13 mouse cellular contexts compared by ENCODE assay signal in genomic region chr9:77967584-77968163, GRCm38 (mm10). TPM values are rescaled to one million over a fixed set of nuclear protein-coding genes. Genes with fewer than 3 reads are reported as not detected.
A peak's percentile ranks its signal among the peaks of the same experiment; 100 is the strongest.
DNase-seq lines count a peak whose midpoint lies in the region; ATAC-seq and TF ChIP-seq lines count a peak whose summit lies in the region.
"Had no signal": no experiment of that assay in that cellular context is flagged by ENCODE, and none has a peak within 500 bp of the region (broad histone marks: within the 10 kb centered on the region; RNA-seq: fewer than 3 reads in every experiment).

No protein-coding gene starts in this region.

- H3K4me1 ChIP-seq in forebrain, postnatal 0 days (ENCODE audit: insufficient read depth) = no peaks in the 10 kb centered on the region
- H3K4me1 ChIP-seq in forebrain, embryonic 11.5 days (replicated peaks; ENCODE audit: control insufficient read depth, insufficient read depth, low read length) = peaks cover 3% of the 10 kb centered on the region; the same call in 1 of the 2 replicates
- H3K4me1 ChIP-seq in lung, embryonic 15.5 days = peaks cover 26% of the 10 kb centered on the region; the same call in 1 of the 2 replicates

- no peak overlapping the region for H3K9ac ChIP-seq in forebrain, postnatal 0 days
- H3K9ac ChIP-seq in forebrain, embryonic 11.5 days (ENCODE audit: low read length) = no peak overlapping the region
- H3K9ac ChIP-seq in lung, embryonic 15.5 days = no peak overlapping the region
- H3K9ac ChIP-seq: limb, embryonic 13.5 days had no signal

- peak; percentile 83 for ATAC-seq in forebrain, postnatal 0 days
- ATAC-seq in forebrain, embryonic 11.5 days (replicated peaks; ENCODE audit: low FRiP score) = no peak
- ATAC-seq in lung, embryonic 15.5 days (ENCODE audit: borderline replicate concordance, extremely low read depth, low FRiP score, low TSS enrichment) = no peak

- no peak overlapping the region for H3K4me3 ChIP-seq in forebrain, postnatal 0 days (ENCODE audit: low read depth, low read length)
- H3K4me3 ChIP-seq in forebrain, embryonic 11.5 days (ENCODE audit: low read depth, low read length) = no peak overlapping the region
- no peak overlapping the region for H3K4me3 ChIP-seq in lung, embryonic 15.5 days
- H3K4me3 ChIP-seq: limb, embryonic 13.5 days had no signal

- DNase-seq in forebrain, postnatal 0 days = peak; percentile 40
- no peak for DNase-seq in forebrain, embryonic 11.5 days (ENCODE audit: low spot score)
- no peak for DNase-seq in lung, postnatal 10 days
- peak; percentile 56 for DNase-seq in cerebellum, adult 9-10 months
- DNase-seq in left cerebral cortex, postnatal 36 days (ENCODE audit: low spot score in 2 of 2) = peak; percentile 38 to 60
- DNase-seq in gastrocnemius, adult 8-10 months (ENCODE audit: low spot score in 2 of 2) = no peak
- DNase-seq in urinary bladder, postnatal 4 days (ENCODE audit: low spot score in 2 of 2) = no peak
- DNase-seq: heart, postnatal 4 days; kidney, adult 9 months had no signal

- TF ChIP-seq CTCF in forebrain, postnatal 0 days (IDR thresholded peaks at IDR 0.05; ENCODE audit: low read depth) = no peak

- H3K27me3 ChIP-seq in forebrain, postnatal 0 days (ENCODE audit: insufficient read depth, low read length) = no peaks in the 10 kb centered on the region
- H3K27me3 ChIP-seq in forebrain, embryonic 11.5 days (ENCODE audit: control insufficient read depth, insufficient read depth, low read length) = no peaks in the 10 kb centered on the region
- H3K27me3 ChIP-seq in lung, embryonic 15.5 days = no peaks in the 10 kb centered on the region
- H3K27me3 ChIP-seq: limb, embryonic 13.5 days had no signal

- intact Hi-C loops in left cerebral cortex, postnatal 36 days (cut with DNase I) = loop anchor here (2.0 to 5.0 kb wide), 2 partner anchors 23 to 50 kb away; partner anchors contain the start of gene Elovl5

- WGBS in forebrain, postnatal 0 days = 82% methylated on average over 12 of the region's 12 CpGs
- 92% methylated on average over 12 of the region's 12 CpGs for WGBS in forebrain, embryonic 11.5 days
- 89% methylated on average over 12 of the region's 12 CpGs for WGBS in lung, embryonic 15.5 days

- no peaks in the 10 kb centered on the region for H3K9me3 ChIP-seq in forebrain, postnatal 0 days (ENCODE audit: low read length)
- no peaks in the 10 kb centered on the region for H3K9me3 ChIP-seq in forebrain, embryonic 11.5 days (ENCODE audit: control insufficient read depth, low read length)
- no peaks in the 10 kb centered on the region for H3K9me3 ChIP-seq in lung, embryonic 15.5 days
- H3K9me3 ChIP-seq: limb, embryonic 13.5 days had no signal

- H3K4me2 ChIP-seq in forebrain, postnatal 0 days (ENCODE audit: low read depth) = no peak overlapping the region
- H3K4me2 ChIP-seq in forebrain, embryonic 11.5 days (ENCODE audit: low read depth, low read length, severe bottlenecking) = no peak overlapping the region
- H3K4me2 ChIP-seq in lung, embryonic 15.5 days = no peak overlapping the region
- H3K4me2 ChIP-seq: heart, embryonic 11.5 days; limb, embryonic 13.5 days; midbrain, embryonic 11.5 days had no signal

- H3K36me3 ChIP-seq in forebrain, postnatal 0 days (ENCODE audit: insufficient read depth) = peaks cover 3% of the 10 kb centered on the region; the same call in 1 of the 2 replicates
- no peaks in the 10 kb centered on the region for H3K36me3 ChIP-seq in forebrain, embryonic 11.5 days (ENCODE audit: control insufficient read depth, insufficient read depth, low read length)
- H3K36me3 ChIP-seq in lung, embryonic 15.5 days = no peaks in the 10 kb centered on the region

- H3K27ac ChIP-seq in forebrain, postnatal 0 days (ENCODE audit: low read depth, low read length) = peak overlapping the region; percentile 35; the same call in 1 of the 2 replicates
- H3K27ac ChIP-seq in forebrain, embryonic 11.5 days (ENCODE audit: low read depth, low read length) = no peak overlapping the region
- peak overlapping the region; percentile 89 for H3K27ac ChIP-seq in lung, embryonic 15.5 days
- H3K27ac ChIP-seq: limb, embryonic 13.5 days had no signal

RNA-seq across cellular contexts. Expression of gene Elovl5, which starts 50.5 kb away (rescaled TPM):
- total RNA-seq in forebrain, postnatal 0 days (2014; rRNA removed) = 70.3 and 83.4 TPM in 2 replicates
- polyA plus RNA-seq in forebrain, postnatal 0 days (2015; fragmentation: Nextera tagmentation; extraction: Ambion mirVana) = 43.2 and 61.1 TPM in 2 replicates
- polyA plus RNA-seq in forebrain, embryonic 11.5 days (2014; fragmentation: Nextera tagmentation; extraction: Ambion mirVana) = 97.8 and 101 TPM in 2 replicates
- 78.0 and 83.0 TPM in 2 replicates for polyA plus RNA-seq in lung, embryonic 15.5 days (2015; fragmentation: Nextera tagmentation; extraction: Ambion mirVana)
- 10 to 100 TPM; 62.2 to 68.7 TPM for total RNA-seq in left cerebral cortex, postnatal 36 days (2021)
- 1 to 10 TPM; 5.3 to 6.6 (median 5.7) TPM for total RNA-seq in gastrocnemius, adult 8-10 months (2022)

Comparison
In these comparisons a context has a peak if more than half of its experiments do, and no peak if none do; other contexts are left out.
1. DNase-seq: peak in forebrain, postnatal 0 days (single experiment), cerebellum, adult 9-10 months (single experiment) and left cerebral cortex, postnatal 36 days (2 of 2); none in forebrain, embryonic 11.5 days (single experiment), lung, postnatal 10 days (single experiment), gastrocnemius, adult 8-10 months (0 of 2) and urinary bladder, postnatal 4 days (0 of 2).